Mouse (Mus musculus): ENCODE results near the gene 1700003F12Rik. TPM values are rescaled to one million over a fixed set of nuclear protein-coding genes. Genes with fewer than 3 reads are reported as not detected.

The 1700003F12Rik gene
- polyA plus RNA-seq, 1 experiment = 828 TPM

DNA sequence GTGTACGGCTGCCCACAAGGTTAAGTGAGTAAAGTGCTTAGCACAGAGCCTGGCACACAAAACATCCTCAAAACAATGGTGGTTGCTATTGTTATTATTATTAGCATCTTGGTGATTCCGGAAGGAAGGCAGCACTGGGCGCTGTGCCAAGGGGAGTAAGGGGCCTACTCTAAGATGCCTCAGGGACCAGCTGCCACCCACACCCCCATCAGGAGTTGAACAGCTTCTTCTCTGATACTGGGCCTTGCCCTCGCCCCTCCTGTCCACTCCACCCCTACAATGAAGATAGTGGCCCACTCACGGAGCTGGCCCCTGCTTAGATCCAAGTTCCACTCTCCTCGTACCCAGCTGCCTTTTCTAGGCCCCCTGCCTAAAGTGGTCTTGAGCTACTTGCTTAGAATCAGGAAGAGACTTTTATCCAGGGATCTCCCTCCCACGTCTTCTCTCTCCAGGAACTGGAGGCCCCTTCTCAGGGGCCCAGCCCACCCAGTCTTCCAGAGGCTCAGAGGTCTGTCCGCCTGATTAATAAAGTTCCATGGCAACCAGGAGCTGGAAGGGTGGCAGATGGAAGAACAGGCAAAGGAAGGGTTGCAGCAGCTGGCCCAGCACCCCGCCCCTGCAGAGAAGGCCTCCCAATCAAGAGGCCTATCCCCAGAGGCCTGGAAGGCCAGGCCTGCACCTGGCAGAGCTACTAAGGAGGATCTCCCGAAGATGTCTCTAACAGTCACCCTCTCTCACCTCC is 21.6 kb downstream of the 1700003F12Rik start:
- Histone ChIP-seq H3K4me1 (ENCODE audit: control insufficient read depth, insufficient read depth, low read length) (peaks cover 16% of the 10 kb centered on the region), H3K4me3 (ENCODE audit: control insufficient read depth, low read depth, low read length) (peak overlapping the region; percentile 83), H3K36me3 (ENCODE audit: control insufficient read depth, insufficient read depth, low read length) (no peaks in the 10 kb centered on the region), H3K27me3 (ENCODE audit: control insufficient read depth, insufficient read depth, low read length) (no peaks in the 10 kb centered on the region), H3K27ac (ENCODE audit: control insufficient read depth, insufficient read depth, low read depth, low read length) (no peak overlapping the region)
- TF ChIP-seq CTCF (IDR thresholded peaks at IDR 0.05; ENCODE audit: control insufficient read depth, insufficient read depth, insufficient replicate concordance, low read depth, low read length) = no peak
- TF ChIP-seq POLR2A (IDR thresholded peaks at IDR 0.05; ENCODE audit: control insufficient read depth, low read depth, low read length) = no peak

DNA sequence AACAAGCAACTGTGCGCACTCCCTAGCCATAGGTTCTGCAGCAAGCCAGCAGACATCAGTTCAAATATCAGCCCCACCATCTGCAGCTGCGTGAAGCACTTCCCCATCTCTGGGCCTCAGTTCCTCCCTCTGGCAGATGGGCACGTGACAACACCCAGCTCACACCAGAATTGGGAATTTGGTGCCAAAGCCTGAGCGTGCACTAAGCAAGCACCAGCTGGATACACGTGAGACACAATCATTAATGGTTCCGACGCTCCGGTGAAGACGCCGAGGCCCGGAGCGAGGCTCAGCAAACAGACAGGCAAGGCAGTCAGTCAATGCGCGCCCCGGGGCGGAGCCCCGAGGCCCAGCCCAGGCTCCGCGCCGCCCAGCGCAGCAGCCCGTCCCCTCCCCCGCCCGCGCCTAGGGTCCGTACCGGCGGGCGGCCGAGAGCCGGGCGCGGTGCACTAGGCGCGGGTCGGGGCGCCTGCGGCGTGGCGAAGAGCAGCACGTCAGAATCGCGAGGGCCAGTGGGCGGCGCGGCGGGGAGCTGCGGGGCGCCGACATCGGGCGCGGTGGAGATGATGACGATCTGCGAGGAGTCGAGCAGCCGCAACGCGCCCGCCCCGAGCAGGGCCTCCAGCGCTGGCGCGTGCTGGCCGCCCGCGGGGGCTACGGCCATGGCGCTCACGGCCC is 22.3 kb downstream of the 1700003F12Rik start:
- TF ChIP-seq CTCF (IDR thresholded peaks at IDR 0.05; ENCODE audit: control insufficient read depth, insufficient read depth, insufficient replicate concordance, low read depth, low read length) (no peak), POLR2A (IDR thresholded peaks at IDR 0.05; ENCODE audit: control insufficient read depth, low read depth, low read length) (no peak)
- H3K4me1 ChIP-seq (ENCODE audit: control insufficient read depth, insufficient read depth, low read length) = peaks cover 16% of the 10 kb centered on the region
- no peaks in the 10 kb centered on the region for H3K36me3 ChIP-seq (ENCODE audit: control insufficient read depth, insufficient read depth, low read length)
- H3K4me3 ChIP-seq (ENCODE audit: control insufficient read depth, low read depth, low read length) = peak overlapping the region; percentile 83
- no peak overlapping the region; the same call in 1 of the 2 replicates for H3K27ac ChIP-seq (ENCODE audit: control insufficient read depth, insufficient read depth, low read depth, low read length)
- no peaks in the 10 kb centered on the region for H3K27me3 ChIP-seq (ENCODE audit: control insufficient read depth, insufficient read depth, low read length)

DNA sequence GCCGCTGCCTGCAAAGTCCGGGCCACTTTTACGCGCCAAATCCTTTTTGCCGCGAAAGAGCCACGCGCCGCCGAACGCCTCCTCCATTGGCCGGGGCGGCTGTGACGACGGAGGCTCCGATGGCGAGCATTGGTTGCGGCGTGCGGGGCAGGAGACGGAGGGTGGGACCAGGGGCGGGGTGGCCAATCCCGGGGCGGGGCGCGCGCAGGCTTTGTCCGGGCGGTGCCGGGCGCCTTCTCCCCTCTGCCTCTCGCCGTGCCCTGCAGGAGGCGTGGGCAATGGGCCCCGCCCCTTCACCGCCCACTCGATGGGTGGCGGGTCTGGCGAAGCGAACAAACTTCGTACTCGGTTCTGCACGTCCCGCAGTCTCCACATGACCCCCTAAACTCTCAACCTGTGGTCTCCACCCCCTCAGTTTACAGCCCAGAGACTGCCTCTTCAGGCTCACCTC is 23.0 kb downstream of the 1700003F12Rik start, which contains the start of gene E2f1:
E2f1 (minus strand) TSS at position 57 of the 451 bp plus-strand sequence.
- Histone ChIP-seq H3K27me3 (ENCODE audit: control insufficient read depth, insufficient read depth, low read length) (no peaks in the 10 kb centered on the region), H3K4me3 (ENCODE audit: control insufficient read depth, low read depth, low read length) (peak within 1 kb of the TSS; percentile 86), H3K4me1 (ENCODE audit: control insufficient read depth, insufficient read depth, low read length) (peaks cover 16% of the 10 kb centered on the region), H3K27ac (ENCODE audit: control insufficient read depth, insufficient read depth, low read depth, low read length) (peak within 1 kb of the TSS; percentile 33), H3K36me3 (ENCODE audit: control insufficient read depth, insufficient read depth, low read length) (no peaks in the 10 kb centered on the region)
- TF ChIP-seq CTCF (IDR thresholded peaks at IDR 0.05; ENCODE audit: control insufficient read depth, insufficient read depth, insufficient replicate concordance, low read depth, low read length) (no peak), POLR2A (IDR thresholded peaks at IDR 0.05; ENCODE audit: control insufficient read depth, low read depth, low read length) (no peak)

DNA sequence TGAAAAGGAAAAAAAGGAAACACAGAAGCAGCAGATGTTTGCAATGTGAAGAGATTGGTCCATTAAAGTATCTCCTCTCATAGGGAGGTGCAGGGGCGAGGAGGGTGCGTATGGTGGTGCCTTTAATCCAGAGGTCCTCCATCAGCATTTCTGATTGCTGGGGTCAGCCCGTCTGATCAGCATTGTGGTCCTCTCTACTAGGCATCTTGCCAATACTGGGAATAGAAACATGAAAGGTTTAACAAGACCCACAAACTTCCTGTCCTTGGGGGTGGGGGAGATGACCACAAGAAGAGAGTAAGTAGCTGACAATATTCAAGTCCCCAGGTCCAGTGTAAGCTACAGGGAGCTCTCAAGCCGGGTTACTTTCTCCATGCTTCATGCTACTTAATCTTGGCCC is 23.8 kb downstream of the 1700003F12Rik start:
- TF ChIP-seq POLR2A (IDR thresholded peaks at IDR 0.05; ENCODE audit: control insufficient read depth, low read depth, low read length) = no peak
- no peak for TF ChIP-seq CTCF (IDR thresholded peaks at IDR 0.05; ENCODE audit: control insufficient read depth, insufficient read depth, insufficient replicate concordance, low read depth, low read length)
- Histone ChIP-seq H3K4me1 (ENCODE audit: control insufficient read depth, insufficient read depth, low read length) (peaks cover 16% of the 10 kb centered on the region), H3K27me3 (ENCODE audit: control insufficient read depth, insufficient read depth, low read length) (no peaks in the 10 kb centered on the region), H3K36me3 (ENCODE audit: control insufficient read depth, insufficient read depth, low read length) (no peaks in the 10 kb centered on the region), H3K4me3 (ENCODE audit: control insufficient read depth, low read depth, low read length) (no peak overlapping the region), H3K27ac (ENCODE audit: control insufficient read depth, insufficient read depth, low read depth, low read length) (no peak overlapping the region)

DNA sequence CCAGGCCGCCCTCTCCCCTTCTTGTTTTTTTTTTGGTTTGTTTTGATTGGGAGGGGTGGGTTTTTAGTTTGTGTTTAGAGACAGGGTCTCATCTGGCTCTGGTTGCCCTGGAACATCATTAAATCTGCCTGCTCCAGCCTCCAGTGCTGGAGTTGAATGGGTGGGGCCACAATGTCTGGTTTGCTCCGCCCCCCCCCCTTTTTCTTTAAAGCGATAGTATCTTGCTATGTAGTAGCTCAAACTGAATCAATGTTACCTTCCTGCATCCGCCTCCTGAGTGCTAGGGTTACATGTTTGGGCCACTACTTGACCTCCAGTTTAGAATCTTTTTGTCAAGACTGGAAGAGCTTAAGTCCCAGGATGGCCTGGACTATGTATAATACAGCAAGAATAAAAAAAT is 24.4 kb downstream of the 1700003F12Rik start:
- Histone ChIP-seq H3K27me3 (ENCODE audit: control insufficient read depth, insufficient read depth, low read length) (no peaks in the 10 kb centered on the region), H3K27ac (ENCODE audit: control insufficient read depth, insufficient read depth, low read depth, low read length) (no peak overlapping the region), H3K36me3 (ENCODE audit: control insufficient read depth, insufficient read depth, low read length) (no peaks in the 10 kb centered on the region), H3K4me1 (ENCODE audit: control insufficient read depth, insufficient read depth, low read length) (peaks cover 16% of the 10 kb centered on the region), H3K4me3 (ENCODE audit: control insufficient read depth, low read depth, low read length) (no peak overlapping the region)
- TF ChIP-seq POLR2A (IDR thresholded peaks at IDR 0.05; ENCODE audit: control insufficient read depth, low read depth, low read length) (no peak), CTCF (IDR thresholded peaks at IDR 0.05; ENCODE audit: control insufficient read depth, insufficient read depth, insufficient replicate concordance, low read depth, low read length) (no peak)

DNA sequence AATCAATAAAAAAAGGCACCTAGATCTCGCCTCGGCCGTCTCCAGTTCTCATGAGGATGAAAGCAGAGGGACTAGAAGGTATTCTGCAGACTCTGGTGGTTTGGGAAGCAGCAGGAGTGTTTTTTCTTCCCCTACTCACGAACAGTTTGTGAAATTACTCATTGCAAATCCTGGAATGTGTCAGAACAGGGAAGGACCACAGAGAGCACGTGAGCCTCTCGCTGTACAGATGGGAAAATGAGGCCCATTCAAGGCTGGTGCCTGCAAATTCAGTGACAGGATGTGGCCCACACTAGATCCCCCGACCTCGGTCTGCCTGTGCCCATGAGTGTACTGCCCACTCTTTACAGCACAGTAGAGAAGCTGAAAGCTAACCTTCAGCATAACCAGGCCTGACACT is 25.1 kb downstream of the 1700003F12Rik start:
- Histone ChIP-seq H3K36me3 (ENCODE audit: control insufficient read depth, insufficient read depth, low read length) (no peaks in the 10 kb centered on the region), H3K4me3 (ENCODE audit: control insufficient read depth, low read depth, low read length) (no peak overlapping the region), H3K27ac (ENCODE audit: control insufficient read depth, insufficient read depth, low read depth, low read length) (no peak overlapping the region), H3K4me1 (ENCODE audit: control insufficient read depth, insufficient read depth, low read length) (peaks cover 16% of the 10 kb centered on the region), H3K27me3 (ENCODE audit: control insufficient read depth, insufficient read depth, low read length) (no peaks in the 10 kb centered on the region)
- no peak for TF ChIP-seq CTCF (IDR thresholded peaks at IDR 0.05; ENCODE audit: control insufficient read depth, insufficient read depth, insufficient replicate concordance, low read depth, low read length)

DNA sequence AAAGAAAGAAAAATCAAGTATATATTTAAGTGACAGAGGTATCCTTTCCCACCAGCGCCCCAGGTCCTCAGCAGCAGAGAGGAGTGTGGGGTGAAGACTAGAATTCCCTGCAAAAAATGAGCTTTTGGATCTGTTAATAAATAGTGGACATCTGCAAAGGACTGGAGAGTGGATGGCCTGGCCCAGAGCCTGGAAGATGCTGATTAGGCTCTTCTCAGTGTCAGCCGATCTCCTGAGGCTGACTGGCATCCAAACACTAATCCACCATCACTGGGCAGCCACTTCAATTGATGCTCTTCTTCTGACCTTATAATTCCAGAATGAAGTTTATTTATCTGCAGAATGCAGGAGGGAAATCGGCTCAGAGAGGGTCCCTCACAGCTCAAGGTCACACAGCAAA is 26.1 kb downstream of the 1700003F12Rik start:
- Histone ChIP-seq H3K27me3 (ENCODE audit: control insufficient read depth, insufficient read depth, low read length) (no peaks in the 10 kb centered on the region), H3K36me3 (ENCODE audit: control insufficient read depth, insufficient read depth, low read length) (no peaks in the 10 kb centered on the region), H3K4me3 (ENCODE audit: control insufficient read depth, low read depth, low read length) (no peak overlapping the region), H3K27ac (ENCODE audit: control insufficient read depth, insufficient read depth, low read depth, low read length) (no peak overlapping the region), H3K4me1 (ENCODE audit: control insufficient read depth, insufficient read depth, low read length) (peaks cover 14% of the 10 kb centered on the region)
- TF ChIP-seq CTCF (IDR thresholded peaks at IDR 0.05; ENCODE audit: control insufficient read depth, insufficient read depth, insufficient replicate concordance, low read depth, low read length) (no peak), POLR2A (IDR thresholded peaks at IDR 0.05; ENCODE audit: control insufficient read depth, low read depth, low read length) (no peak)
